Mouse (Mus musculus) kidney, adult 2 months (tissue): ENCODE measurements at regions not wholly inside any gene's neighbourhood (a gene's known extent, or its start where the extent isn't known, plus 50 kb on each side); places are given as distances from the start of the nearest gene placed in this dataset.

Experiments
- CTCF ChIP-seq: fragments of 200-500 bp; conservative IDR thresholded peaks from 2 replicates; pipeline ENCODE4 v1.5.1; 2011; ENCODE audit warnings: low read depth, mild to moderate bottlenecking, control low read depth, low read length, moderate library complexity, mixed read lengths; ENCODE audit not compliant: insufficient read depth, insufficient read length
- POLR2A ChIP-seq: fragments of 200-500 bp; IDR thresholded peaks from one replicate; pipeline ENCODE4 v1.6.1; 2011; ENCODE audit warnings: low read depth, low read length, control low read depth

GRCm38 (mm10) chr8:78162046-78162445 lies 51.1 kb upstream of the Ttc29 start:
- TF ChIP-seq POLR2A (no peak), CTCF (no peak)
